Mouse (Mus musculus) splenic B cell, adult 2 months (primary cell): ENCODE data around the gene Pip5kl1.

ENCODE experiments used
- DNase-seq: peaks from one replicate; pipeline ENCODE4 v3.0.0-alpha.2; 2011; ENCODE audit warnings: low read depth, low spot score
- H3K27me3 ChIP-seq: 2 replicates; pipeline ENCODE4 v1.6.1; 2012; ENCODE audit warnings: mild to moderate bottlenecking, low read length, moderate library complexity, mixed read lengths; ENCODE audit not compliant: control insufficient read depth, poor library complexity, insufficient read depth, severe bottlenecking
- H3K36me3 ChIP-seq: 2 replicates; pipeline ENCODE4 v1.6.1; 2012; ENCODE audit warnings: mild to moderate bottlenecking, low read length, moderate library complexity, mixed read lengths; ENCODE audit not compliant: control insufficient read depth, poor library complexity, insufficient read depth, severe bottlenecking

The Pip5kl1 gene

GRCm38 (mm10) chr2:32607262-32607947 lies 32.8 kb downstream of the Pip5kl1 start:
- DNase-seq = peak; percentile 64
- H3K27me3 ChIP-seq = no peaks in the 10 kb centered on the region
- no peaks in the 10 kb centered on the region for H3K36me3 ChIP-seq

DNA sequence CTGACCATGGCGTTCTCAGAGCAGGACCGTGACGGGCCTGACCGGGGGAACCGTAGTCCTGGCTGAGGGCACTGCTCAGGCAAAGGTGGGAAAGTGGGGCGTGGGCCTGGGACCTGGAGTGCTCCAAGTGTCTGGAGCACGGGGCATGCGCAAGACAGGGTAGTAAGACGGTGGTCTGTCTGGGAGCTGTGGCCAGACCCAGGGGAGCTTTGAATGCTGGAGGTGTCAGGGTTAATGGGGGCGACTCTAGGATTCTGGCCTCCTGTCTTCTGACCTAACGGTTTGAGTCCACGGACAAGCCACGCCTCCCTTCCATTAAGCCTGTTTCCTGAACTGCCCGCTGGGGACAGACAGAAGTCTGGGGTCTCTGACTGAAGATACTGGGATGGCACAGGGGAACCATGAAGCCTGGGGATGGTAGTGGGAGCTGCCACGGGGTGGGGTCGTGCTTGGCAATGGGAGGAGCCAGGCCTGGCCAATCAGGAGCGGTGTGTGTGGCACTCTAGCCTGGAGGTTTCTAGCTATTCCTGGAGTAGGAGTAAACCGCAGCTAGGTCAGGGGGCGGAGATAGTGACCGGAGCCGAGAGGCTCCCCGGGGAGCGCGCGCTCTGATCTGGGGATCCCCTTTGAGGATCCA lies 33.7 kb downstream of the Pip5kl1 start:
- peak; percentile 73 for DNase-seq
- no peaks in the 10 kb centered on the region for H3K27me3 ChIP-seq
- no peaks in the 10 kb centered on the region for H3K36me3 ChIP-seq

GRCm38 (mm10) chr2:32608778-32609435 lies 34.3 kb downstream of the Pip5kl1 start:
- DNase-seq = no peak
- H3K36me3 ChIP-seq = no peaks in the 10 kb centered on the region
- no peaks in the 10 kb centered on the region for H3K27me3 ChIP-seq

DNA sequence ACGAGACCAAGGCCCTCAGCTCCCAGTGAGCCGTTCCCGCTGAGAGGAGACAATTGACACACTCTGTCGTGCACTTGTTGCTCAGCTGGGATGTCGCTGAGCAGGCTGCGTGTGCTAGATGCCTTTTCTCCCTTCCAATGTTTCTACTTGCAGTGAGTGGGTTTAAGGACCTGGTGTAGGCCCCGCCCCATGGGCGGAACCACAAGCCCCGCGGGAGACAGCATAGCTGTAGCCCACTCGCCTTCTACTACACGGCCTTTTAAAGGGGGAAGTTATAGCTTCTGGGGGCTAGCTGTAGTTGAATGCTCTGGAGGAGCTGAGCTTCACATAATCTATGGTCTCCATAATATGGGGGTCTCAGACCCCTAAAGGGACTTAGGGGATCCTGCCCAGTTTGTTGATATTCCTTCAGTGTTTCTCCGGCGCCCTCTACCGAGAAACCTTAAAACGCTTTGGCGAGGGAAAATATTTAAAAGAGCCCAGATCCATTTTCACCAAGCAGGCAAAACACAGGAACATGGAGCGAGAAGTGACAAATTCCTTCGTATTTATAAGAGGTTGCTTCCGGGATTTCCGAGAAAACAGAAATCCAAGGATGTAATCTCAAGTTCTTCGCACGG lies 36.1 kb downstream of the Pip5kl1 start:
- peak; percentile 42 for DNase-seq
- H3K36me3 ChIP-seq = no peaks in the 10 kb centered on the region
- H3K27me3 ChIP-seq = no peaks in the 10 kb centered on the region

DNA sequence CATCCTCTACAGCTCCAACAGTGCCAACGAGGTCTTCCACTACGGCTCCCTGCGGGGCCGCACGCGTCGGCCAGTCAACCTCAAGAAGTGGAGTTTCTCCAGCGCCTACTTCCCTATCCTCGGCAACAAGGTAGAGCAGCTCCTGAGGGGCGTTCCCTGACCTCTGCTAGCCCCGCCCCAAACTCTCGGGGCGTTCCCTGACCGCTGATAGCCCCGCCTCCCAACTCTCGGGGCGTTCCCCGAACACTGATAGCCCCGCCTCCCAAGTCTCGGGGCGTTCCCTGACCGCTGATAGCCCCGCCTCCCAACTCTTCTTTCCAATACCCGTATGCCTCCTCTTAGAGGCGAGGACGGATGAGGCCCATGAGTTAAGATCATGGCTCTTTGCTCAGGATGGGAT lies 37.7 kb downstream of the Pip5kl1 start:
- no peaks in the 10 kb centered on the region for H3K27me3 ChIP-seq
- no peak for DNase-seq
- H3K36me3 ChIP-seq = no peaks in the 10 kb centered on the region

- DNase-seq = no peak
- Histone ChIP-seq H3K36me3 (no peaks in the 10 kb centered on the region), H3K27me3 (no peaks in the 10 kb centered on the region)
These were observed 42.5 kb downstream of the Pip5kl1 start for GRCm38 (mm10) chr2:32617109-32617508.

- no peaks in the 10 kb centered on the region for H3K36me3 ChIP-seq
- no peaks in the 10 kb centered on the region for H3K27me3 ChIP-seq
- DNase-seq = peak; percentile 35
These were observed 43.0 kb downstream of the Pip5kl1 start for GRCm38 (mm10) chr2:32617601-32618000.

- H3K27me3 ChIP-seq = no peaks in the 10 kb centered on the region
- no peak for DNase-seq
- H3K36me3 ChIP-seq = no peaks in the 10 kb centered on the region
These were observed 43.5 kb downstream of the Pip5kl1 start for GRCm38 (mm10) chr2:32618051-32618450.

GRCm38 (mm10) chr2:32620682-32621516 lies 46.3 kb downstream of the Pip5kl1 start:
- Histone ChIP-seq H3K27me3 (no peaks in the 10 kb centered on the region), H3K36me3 (no peaks in the 10 kb centered on the region)
- no peak for DNase-seq

DNA sequence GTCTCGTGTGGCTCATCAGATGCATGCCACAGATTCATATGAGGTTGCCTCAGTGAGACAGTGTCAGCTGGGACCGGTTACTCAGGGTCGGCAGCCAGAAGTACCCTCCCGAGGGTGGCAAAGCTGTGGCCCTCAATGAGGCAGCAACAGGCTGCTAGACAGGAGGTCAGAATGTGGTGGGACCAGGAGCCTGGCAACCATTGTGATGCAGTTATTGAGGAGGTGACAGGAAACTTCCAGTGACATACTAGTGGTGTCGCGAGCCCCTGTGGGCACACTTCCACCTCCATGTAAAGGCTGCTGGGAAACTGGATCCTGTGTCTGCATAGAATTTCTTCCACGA lies 46.9 kb downstream of the Pip5kl1 start, which contains the start of gene Ak1:
TSS of gene Ak1 (plus strand) at position 242 of the 343 bp plus-strand sequence.
- DNase-seq = no peak
- no peaks in the 10 kb centered on the region for H3K27me3 ChIP-seq
- no peaks in the 10 kb centered on the region for H3K36me3 ChIP-seq

DNA sequence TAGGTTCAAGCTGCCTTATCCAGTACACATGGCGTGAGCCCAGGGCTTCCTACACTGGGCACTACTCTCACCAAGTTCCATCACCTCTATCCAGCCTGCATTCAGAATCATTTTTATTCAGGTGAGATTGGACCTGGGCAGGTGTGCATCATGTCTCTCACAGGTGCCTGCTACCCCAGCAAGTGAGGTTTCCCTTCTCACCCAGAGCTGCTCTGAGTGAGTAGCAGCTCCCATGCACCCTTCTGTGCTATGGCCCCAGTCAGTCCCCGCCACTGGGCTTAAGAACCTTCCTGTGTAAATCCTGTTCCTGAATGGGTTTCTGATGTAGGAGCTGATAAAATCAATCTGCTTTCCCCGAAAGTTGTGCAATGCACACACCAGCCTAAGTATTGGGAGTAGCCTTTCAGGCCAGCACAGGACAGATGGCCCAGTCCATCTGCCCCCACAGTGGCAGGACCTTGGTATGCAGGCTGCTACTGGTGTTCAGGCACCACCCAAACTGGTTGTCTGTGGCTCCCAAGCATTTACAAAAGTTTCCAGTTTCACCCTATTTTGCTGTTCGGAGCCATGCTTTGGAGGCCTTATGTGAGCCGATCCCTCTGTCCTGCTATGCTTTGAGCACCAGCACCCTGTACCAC lies 49.6 kb downstream of the Pip5kl1 start:
- no peak for DNase-seq
- Histone ChIP-seq H3K27me3 (no peaks in the 10 kb centered on the region), H3K36me3 (no peaks in the 10 kb centered on the region)

- Histone ChIP-seq H3K36me3 (no peaks in the 10 kb centered on the region), H3K27me3 (no peaks in the 10 kb centered on the region)
- DNase-seq = no peak
These were observed 50.7 kb downstream of the Pip5kl1 start for GRCm38 (mm10) chr2:32625212-32625872.

DNA sequence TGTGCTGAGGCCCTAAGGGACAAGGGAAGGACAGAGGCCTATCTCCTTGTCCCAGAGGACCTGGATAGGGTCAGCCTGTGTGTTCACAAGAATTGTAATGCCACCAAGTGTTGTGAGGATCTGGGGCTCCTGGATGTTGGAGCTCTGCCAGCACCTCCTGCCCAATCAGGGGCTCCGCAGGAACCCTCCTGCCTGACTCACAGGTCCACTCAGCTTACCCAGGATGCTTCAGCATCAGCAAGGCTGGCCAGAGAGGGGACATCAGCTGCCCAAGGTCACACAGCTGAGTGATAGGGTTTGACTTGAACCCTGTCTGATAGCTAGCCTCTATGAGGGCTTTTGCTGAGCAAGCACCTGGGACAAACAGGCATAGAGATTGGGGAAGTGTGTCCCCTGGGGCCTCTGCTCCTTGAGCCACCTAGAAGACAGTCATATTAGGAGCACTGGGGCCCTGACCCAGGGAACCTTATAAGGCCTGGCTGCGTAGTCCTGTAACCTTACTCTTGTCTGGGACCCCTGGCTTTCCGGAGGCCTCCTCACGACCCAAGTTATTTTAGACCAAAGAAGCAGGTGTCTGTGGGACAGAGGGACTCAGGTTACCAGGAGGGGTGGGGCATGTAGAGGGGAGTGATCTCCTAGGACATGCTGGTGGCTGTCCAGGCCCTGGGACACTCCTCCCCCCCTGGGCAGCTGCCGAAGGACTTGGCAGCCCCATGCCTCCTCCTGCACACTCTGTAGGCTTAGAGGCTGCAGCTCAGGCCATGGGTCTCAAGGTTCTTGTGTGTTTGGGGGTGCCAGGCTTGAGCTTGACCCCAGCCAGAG lies 51.5 kb downstream of the Pip5kl1 start:
- Histone ChIP-seq H3K27me3 (no peaks in the 10 kb centered on the region), H3K36me3 (no peaks in the 10 kb centered on the region)
- DNase-seq = no peak
